Mouse (Mus musculus) CH12.LX (cell line): Measurements from ENCODE around the gene Acaca.

Experiments used
- CTCF ChIP-seq, 2 experiments: IDR thresholded peaks in 1 of 2; conservative IDR thresholded peaks in 1 of 2; 2 replicates each; pipeline ENCODE4 v1.5.1; 2011 to 2012; ENCODE audit warnings: low read depth in 2 of 2, low read length in 2 of 2, improper control_type of control experiment in 1 of 2, inconsistent platforms in 1 of 2, mild to moderate bottlenecking in 1 of 2, moderate library complexity in 1 of 2
- EP300 ChIP-seq: IDR thresholded peaks from 2 replicates; pipeline ENCODE4 v1.6.1; 2011; ENCODE audit warnings: low read length, improper control_type of control experiment
- USF1 ChIP-seq: IDR thresholded peaks from 2 replicates; pipeline ENCODE4 v1.6.1; 2014; ENCODE audit warnings: low read depth, mild to moderate bottlenecking, inconsistent platforms, low read length, improper control_type of control experiment

DNA sequence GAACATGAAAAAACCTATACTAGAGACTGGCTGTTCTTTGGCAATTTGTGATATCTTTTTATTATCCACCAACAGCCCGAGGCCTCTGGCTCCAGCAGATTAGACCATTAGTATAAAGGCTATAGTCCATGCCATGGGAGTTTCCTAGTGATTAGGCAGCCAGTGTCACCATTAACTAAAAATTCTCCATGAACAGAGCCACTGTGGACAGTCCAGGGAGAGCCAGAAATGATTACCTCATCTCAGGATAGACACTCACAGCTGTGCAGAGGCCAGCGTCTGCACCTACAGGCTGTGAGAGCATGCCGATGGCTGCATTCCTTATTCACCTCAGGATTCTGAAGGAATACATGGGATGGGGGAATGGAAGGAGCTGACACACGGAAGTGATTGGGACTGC lies 243.7 kb downstream of the Acaca start:
- TF ChIP-seq EP300 (no peak), USF1 (no peak), CTCF (conservative IDR thresholded peaks at IDR 0.05 in 1 of 2, IDR thresholded peaks at IDR 0.05 in 1 of 2; ENCODE audit: low read depth in 2 of 2, low read length in 2 of 2) (no peak)
